Mouse (Mus musculus): ENCODE results near the gene Slc9a9.

GRCm38 (mm10) chr9:95150096-95150495 is 480.4 kb downstream of the Slc9a9 start:
- TF ChIP-seq POLR2A (IDR thresholded peaks at IDR 0.05; ENCODE audit: borderline replicate concordance, insufficient read depth, low read length), result no peak
- TF ChIP-seq CTCF (IDR thresholded peaks at IDR 0.05; ENCODE audit: borderline replicate concordance, insufficient read depth, low read depth, low read length), result no peak

Measured in cerebellum, adult 2 months (tissue).